Mouse (Mus musculus): ENCODE data around the gene Gjd3. TPM values are rescaled to one million over a fixed set of nuclear protein-coding genes. Genes with fewer than 3 reads are reported as not detected.
A peak's percentile ranks its signal among the peaks of the same experiment; 100 is the strongest.

Gene Gjd3
- polyA plus RNA-seq, 1 experiment: 3.4 TPM

GRCm38 (mm10) chr11:98964616-98965415, 18.0 kb downstream of the Gjd3 start:
- no peak overlapping the region for H3K4me3 ChIP-seq (ENCODE audit: insufficient read depth, low read length)
- TF ChIP-seq POLR2A (IDR thresholded peaks at IDR 0.05; ENCODE audit: extremely low read depth, insufficient read depth, low read length) (no peak), CTCF (IDR thresholded peaks at IDR 0.05; ENCODE audit: extremely low read depth, insufficient read depth, low read length) (no peak)
- H3K27ac ChIP-seq (ENCODE audit: insufficient read depth, low read length): no peak overlapping the region
- H3K4me1 ChIP-seq (ENCODE audit: control insufficient read depth, insufficient read depth, low read length): peaks cover 20% of the 10 kb centered on the region

GRCm38 (mm10) chr11:98964201-98964615, 18.6 kb downstream of the Gjd3 start:
- no peak overlapping the region; the same call in 1 of the 2 replicates for H3K4me3 ChIP-seq (ENCODE audit: insufficient read depth, low read length)
- no peak for TF ChIP-seq CTCF (IDR thresholded peaks at IDR 0.05; ENCODE audit: extremely low read depth, insufficient read depth, low read length)
- TF ChIP-seq POLR2A (IDR thresholded peaks at IDR 0.05; ENCODE audit: extremely low read depth, insufficient read depth, low read length): no peak
- no peak overlapping the region for H3K27ac ChIP-seq (ENCODE audit: insufficient read depth, low read length)

DNA sequence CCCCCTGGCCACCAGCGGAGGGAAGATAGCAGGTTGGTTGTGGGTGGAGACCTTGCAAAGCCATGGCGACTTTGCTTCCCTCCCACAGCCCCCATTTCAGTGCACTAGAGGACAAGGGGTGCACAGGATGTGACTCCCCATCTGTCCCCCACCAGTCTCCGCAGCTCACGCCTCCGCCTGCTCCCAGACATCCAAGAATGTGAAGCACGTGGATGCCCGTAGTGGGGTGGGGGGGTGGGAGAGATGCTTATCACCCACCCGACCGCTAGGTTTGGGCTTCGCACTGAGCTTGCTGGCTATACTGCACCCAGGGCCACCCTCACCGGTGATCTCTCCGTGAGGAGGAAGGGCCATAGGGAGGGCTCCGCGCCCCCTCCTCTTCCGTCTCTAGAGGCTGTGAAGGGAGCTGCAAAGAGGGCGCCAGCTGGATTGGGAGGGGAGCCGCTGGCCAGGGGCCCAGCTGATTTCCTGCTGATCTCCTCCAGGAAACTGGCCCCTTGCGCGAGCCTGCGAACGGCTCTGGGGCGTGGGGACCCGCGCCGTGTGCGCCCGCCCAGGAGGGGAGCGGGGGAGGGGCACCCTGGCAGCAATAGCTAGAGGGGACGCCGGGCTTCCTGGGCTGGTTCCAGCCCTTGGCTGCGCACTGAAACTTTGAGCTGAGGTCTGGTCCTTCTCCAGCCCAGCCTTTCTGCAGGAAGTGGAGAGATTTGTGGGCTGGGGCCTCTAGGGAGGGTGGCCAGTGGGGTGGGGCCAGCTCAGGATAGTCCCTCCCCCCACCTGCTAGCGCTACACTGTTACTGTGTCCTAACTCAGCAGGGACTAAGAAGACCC, 19.4 kb downstream of the Gjd3 start:
- Histone ChIP-seq H3K27ac (ENCODE audit: insufficient read depth, low read length) (no peak overlapping the region), H3K4me1 (ENCODE audit: control insufficient read depth, insufficient read depth, low read length) (peaks cover 16% of the 10 kb centered on the region), H3K4me3 (ENCODE audit: insufficient read depth, low read length) (peak overlapping the region; percentile 30)

More at GRCm38 (mm10) chr11:98964201-98964615, 18.6 kb downstream of the Gjd3 start:
- H3K4me1 ChIP-seq (ENCODE audit: control insufficient read depth, insufficient read depth, low read length): peaks cover 18% of the 10 kb centered on the region

DNA sequence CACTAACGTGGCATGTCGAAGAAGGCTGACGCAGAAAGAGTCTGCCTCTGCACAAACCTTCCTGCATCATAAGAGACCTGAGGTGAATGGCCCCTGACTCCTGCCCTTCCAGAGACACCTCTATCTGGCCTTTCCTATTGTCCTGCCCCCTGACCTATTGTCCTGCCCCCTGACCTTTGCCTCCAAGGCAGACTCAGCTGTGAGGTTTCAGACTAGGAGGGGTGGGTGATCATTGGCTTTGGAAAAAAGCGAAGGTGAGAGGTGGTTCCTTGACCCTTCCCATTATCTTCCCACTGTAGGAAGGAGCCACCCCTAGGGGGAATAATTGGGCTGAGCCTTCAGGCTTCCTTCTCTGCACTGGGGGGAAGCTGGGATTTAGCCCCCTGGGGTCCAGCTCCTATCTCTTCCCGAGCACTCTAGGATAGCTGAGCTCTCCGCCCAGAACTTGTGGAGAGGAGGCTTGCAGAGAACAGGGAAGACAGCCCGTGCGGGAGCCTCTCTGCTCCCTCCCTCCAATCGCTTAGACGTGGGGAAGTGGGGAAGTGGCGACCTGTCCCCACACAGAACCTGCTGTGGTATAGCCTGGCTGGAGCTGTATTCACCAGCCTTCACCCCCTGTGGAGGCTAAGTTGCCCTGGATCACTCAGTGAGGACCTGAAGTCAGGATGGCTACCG, 20.3 kb downstream of the Gjd3 start:
- H3K27ac ChIP-seq (ENCODE audit: insufficient read depth, low read length): no peak overlapping the region
- H3K4me3 ChIP-seq (ENCODE audit: insufficient read depth, low read length): peak overlapping the region; percentile 30
- peaks cover 16% of the 10 kb centered on the region for H3K4me1 ChIP-seq (ENCODE audit: control insufficient read depth, insufficient read depth, low read length)
- TF ChIP-seq POLR2A (IDR thresholded peaks at IDR 0.05; ENCODE audit: extremely low read depth, insufficient read depth, low read length): no peak
- TF ChIP-seq CTCF (IDR thresholded peaks at IDR 0.05; ENCODE audit: extremely low read depth, insufficient read depth, low read length): no peak

More for the DNA sequence above, 19.4 kb downstream of the Gjd3 start:
- TF ChIP-seq CTCF (IDR thresholded peaks at IDR 0.05; ENCODE audit: extremely low read depth, insufficient read depth, low read length): no peak
- no peak for TF ChIP-seq POLR2A (IDR thresholded peaks at IDR 0.05; ENCODE audit: extremely low read depth, insufficient read depth, low read length)

GRCm38 (mm10) chr11:98961766-98962165, 21.1 kb downstream of the Gjd3 start:
- Histone ChIP-seq H3K4me1 (ENCODE audit: control insufficient read depth, insufficient read depth, low read length) (peaks cover 13% of the 10 kb centered on the region), H3K27ac (ENCODE audit: insufficient read depth, low read length) (no peak overlapping the region), H3K4me3 (ENCODE audit: insufficient read depth, low read length) (peak overlapping the region; percentile 30; the same call in 1 of the 2 replicates)
- no peak for TF ChIP-seq POLR2A (IDR thresholded peaks at IDR 0.05; ENCODE audit: extremely low read depth, insufficient read depth, low read length)
- no peak for TF ChIP-seq CTCF (IDR thresholded peaks at IDR 0.05; ENCODE audit: extremely low read depth, insufficient read depth, low read length)

- H3K4me1 ChIP-seq (ENCODE audit: control insufficient read depth, insufficient read depth, low read length): peaks cover 12% of the 10 kb centered on the region
- TF ChIP-seq CTCF (IDR thresholded peaks at IDR 0.05; ENCODE audit: extremely low read depth, insufficient read depth, low read length): no peak
- TF ChIP-seq POLR2A (IDR thresholded peaks at IDR 0.05; ENCODE audit: extremely low read depth, insufficient read depth, low read length): no peak
- H3K4me3 ChIP-seq (ENCODE audit: insufficient read depth, low read length): peak overlapping the region; percentile 30
- H3K27ac ChIP-seq (ENCODE audit: insufficient read depth, low read length): no peak overlapping the region
Observed at GRCm38 (mm10) chr11:98961051-98961592, 21.7 kb downstream of the Gjd3 start.

DNA sequence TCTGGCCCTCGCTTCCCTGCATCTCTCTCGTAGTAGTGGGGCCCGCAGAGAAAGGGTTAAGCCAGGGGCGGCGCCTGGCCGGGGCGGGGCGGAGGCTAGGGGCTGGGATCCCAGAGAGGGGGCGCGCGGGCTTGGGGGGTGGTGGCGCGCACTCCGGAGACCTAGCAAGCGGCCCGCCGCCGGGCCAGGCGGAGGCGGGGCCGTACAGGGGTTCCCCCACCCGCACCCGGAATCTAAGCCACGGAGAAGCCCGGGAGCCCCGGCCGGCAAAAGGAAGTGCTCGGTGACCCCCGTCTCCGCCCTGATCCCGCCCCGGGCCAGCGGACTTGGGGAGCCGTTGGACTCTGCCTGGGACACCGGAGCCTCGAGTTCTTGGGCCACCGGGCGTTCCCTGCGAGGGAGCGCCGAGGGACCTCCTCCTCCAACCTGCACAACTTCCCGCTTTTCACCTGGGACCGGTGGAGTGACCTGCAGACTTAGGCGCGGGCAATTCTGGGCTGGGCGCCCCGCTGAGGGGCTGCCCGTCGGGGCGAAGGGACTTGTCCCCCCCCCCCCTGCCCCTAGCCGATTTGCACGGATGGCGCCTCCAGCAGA, 22.4 kb downstream of the Gjd3 start:
- TF ChIP-seq CTCF (IDR thresholded peaks at IDR 0.05; ENCODE audit: extremely low read depth, insufficient read depth, low read length): no peak
- TF ChIP-seq POLR2A (IDR thresholded peaks at IDR 0.05; ENCODE audit: extremely low read depth, insufficient read depth, low read length): no peak
- Histone ChIP-seq H3K27ac (ENCODE audit: insufficient read depth, low read length) (no peak overlapping the region), H3K4me1 (ENCODE audit: control insufficient read depth, insufficient read depth, low read length) (peaks cover 8% of the 10 kb centered on the region), H3K4me3 (ENCODE audit: insufficient read depth, low read length) (peak overlapping the region; percentile 30)

- peak overlapping the region; percentile 30 for H3K4me3 ChIP-seq (ENCODE audit: insufficient read depth, low read length)
- TF ChIP-seq CTCF (IDR thresholded peaks at IDR 0.05; ENCODE audit: extremely low read depth, insufficient read depth, low read length) (no peak), POLR2A (IDR thresholded peaks at IDR 0.05; ENCODE audit: extremely low read depth, insufficient read depth, low read length) (peak; percentile 79)
- H3K4me1 ChIP-seq (ENCODE audit: control insufficient read depth, insufficient read depth, low read length): peaks cover 8% of the 10 kb centered on the region
- no peak overlapping the region for H3K27ac ChIP-seq (ENCODE audit: insufficient read depth, low read length)
Observed at GRCm38 (mm10) chr11:98959437-98960312, 23.1 kb downstream of the Gjd3 start.

All from cortical plate, adult 2 months (tissue).